Mouse (Mus musculus): ENCODE results near the gene Tfeb.

GRCm38 (mm10) chr17:47708972-47709371, 27.9 kb upstream of the Tfeb start:
- TF ChIP-seq CTCF (conservative IDR thresholded peaks at IDR 0.05; ENCODE audit: low read length) (no peak), NANOG (IDR thresholded peaks at IDR 0.05; ENCODE audit: borderline replicate concordance, low read length) (no peak), POU5F1 (IDR thresholded peaks at IDR 0.05; ENCODE audit: borderline replicate concordance, low read length) (no peak)
